Mouse (Mus musculus): Measurements from ENCODE around the gene Rnase2b. TPM values are rescaled to one million over a fixed set of nuclear protein-coding genes. Genes with fewer than 3 reads are reported as not detected.

Gene Rnase2b
- total and polyA plus RNA-seq, 2 experiments from 2014 or later: not detected

DNA sequence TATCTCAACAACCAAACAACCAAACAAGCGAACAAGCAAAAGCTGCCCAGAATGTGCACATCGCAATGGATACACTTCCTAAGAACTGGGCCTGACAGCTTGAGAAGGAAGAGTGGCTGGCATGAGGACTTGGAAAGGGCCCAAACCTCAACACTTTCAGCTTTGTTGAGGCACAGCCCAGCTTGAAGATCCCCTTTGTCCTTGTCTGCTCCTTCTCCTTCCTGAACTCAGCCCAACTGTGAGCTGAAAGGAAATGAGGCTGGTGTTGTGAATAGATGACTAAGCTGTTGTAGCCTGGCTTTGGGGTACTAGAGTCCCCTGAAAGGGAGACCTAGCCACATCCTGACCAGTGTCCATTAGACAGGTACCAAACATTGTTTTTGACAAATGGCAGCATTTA lies 38.0 kb downstream of the Rnase2b start:
- DNase-seq: peak; percentile 24
- H3K36me3 ChIP-seq (ENCODE audit: insufficient read depth): no peaks in the 10 kb centered on the region
- no peaks in the 10 kb centered on the region for H3K9me3 ChIP-seq (ENCODE audit: low read length)
- H3K4me2 ChIP-seq (ENCODE audit: low read depth): no peak overlapping the region
- H3K4me1 ChIP-seq (ENCODE audit: insufficient read depth): no peaks in the 10 kb centered on the region
- no peak for TF ChIP-seq CTCF (IDR thresholded peaks at IDR 0.05; ENCODE audit: low read depth)
- peak; percentile 45 for ATAC-seq
- WGBS: 83% methylated on average over 2 of the region's 2 CpGs
- H3K27me3 ChIP-seq (ENCODE audit: insufficient read depth, low read length): no peaks in the 10 kb centered on the region
- no peak overlapping the region for H3K27ac ChIP-seq (ENCODE audit: low read depth, low read length)
- H3K9ac ChIP-seq: no peak overlapping the region
- H3K4me3 ChIP-seq (ENCODE audit: low read depth, low read length): no peak overlapping the region

GRCm38 (mm10) chr14:51200466-51200865 lies 38.4 kb downstream of the Rnase2b start:
- Histone ChIP-seq H3K4me2 (ENCODE audit: low read depth) (no peak overlapping the region), H3K4me3 (ENCODE audit: low read depth, low read length) (no peak overlapping the region), H3K27me3 (ENCODE audit: insufficient read depth, low read length) (no peaks in the 10 kb centered on the region), H3K9ac (no peak overlapping the region), H3K27ac (ENCODE audit: low read depth, low read length) (no peak overlapping the region), H3K4me1 (ENCODE audit: insufficient read depth) (no peaks in the 10 kb centered on the region), H3K9me3 (ENCODE audit: low read length) (no peaks in the 10 kb centered on the region), H3K36me3 (ENCODE audit: insufficient read depth) (no peaks in the 10 kb centered on the region)
- DNase-seq (no peak), ATAC-seq (no peak)
- no peak for TF ChIP-seq CTCF (IDR thresholded peaks at IDR 0.05; ENCODE audit: low read depth)
- WGBS: 95% methylated on average over 2 of the region's 2 CpGs

GRCm38 (mm10) chr14:51203115-51203514 lies 41.1 kb downstream of the Rnase2b start, which contains the start of gene Ear14:
Gene Ear14, plus strand, starts transcription at chr14:51203391.
- no peak within 1 kb of the TSS for H3K4me2 ChIP-seq (ENCODE audit: low read depth)
- no peak within 1 kb of the TSS for H3K4me3 ChIP-seq (ENCODE audit: low read depth, low read length)
- H3K36me3 ChIP-seq (ENCODE audit: insufficient read depth): no peaks in the 10 kb centered on the region
- no peak within 1 kb of the TSS for H3K9ac ChIP-seq
- no peak within 1 kb of the TSS for H3K27ac ChIP-seq (ENCODE audit: low read depth, low read length)
- DNase-seq: peak; percentile 16
- no peaks in the 10 kb centered on the region for H3K9me3 ChIP-seq (ENCODE audit: low read length)
- no peaks in the 10 kb centered on the region for H3K27me3 ChIP-seq (ENCODE audit: insufficient read depth, low read length)
- H3K4me1 ChIP-seq (ENCODE audit: insufficient read depth): no peaks in the 10 kb centered on the region
- WGBS: 77% methylated on average over 2 of the region's 2 CpGs
- TF ChIP-seq CTCF (IDR thresholded peaks at IDR 0.05; ENCODE audit: low read depth): no peak
- peak; percentile 82 for ATAC-seq

Other genes with a start within 250 kb of the Rnase2b start
- gene Osgep, start 237.4 kb upstream of the Rnase2b start, total RNA-seq (2014; rRNA removed): 75.2 and 102 TPM in 2 replicates
- gene Osgep, start 237.4 kb upstream of the Rnase2b start, polyA plus RNA-seq (2015; fragmentation: Nextera tagmentation; extraction: Ambion mirVana): 79.1 and 87.6 TPM in 2 replicates
- gene Apex1, start 237.3 kb upstream of the Rnase2b start, total RNA-seq (2014; rRNA removed): 134 and 150 TPM in 2 replicates
- gene Apex1, start 237.3 kb upstream of the Rnase2b start, polyA plus RNA-seq (2015; fragmentation: Nextera tagmentation; extraction: Ambion mirVana): 193 and 233 TPM in 2 replicates
- 54.8 and 61.9 TPM in 2 replicates for gene Pip4p1, start 231.4 kb upstream of the Rnase2b start, total RNA-seq (2014; rRNA removed)
- gene Pip4p1, start 231.4 kb upstream of the Rnase2b start, polyA plus RNA-seq (2015; fragmentation: Nextera tagmentation; extraction: Ambion mirVana): 97.2 and 103 TPM in 2 replicates
- 16.7 and 20.0 TPM in 2 replicates for gene Pnp, start 231.2 kb upstream of the Rnase2b start, total RNA-seq (2014; rRNA removed)
- 11.3 and 13.1 TPM in 2 replicates for gene Pnp, start 231.2 kb upstream of the Rnase2b start, polyA plus RNA-seq (2015; fragmentation: Nextera tagmentation; extraction: Ambion mirVana)
- 13.1 and 19.0 TPM in 2 replicates for gene Gm49342, start 217.7 kb upstream of the Rnase2b start, total RNA-seq (2014; rRNA removed)
- not detected in 2 replicates for gene Gm49342, start 217.7 kb upstream of the Rnase2b start, polyA plus RNA-seq (2015; fragmentation: Nextera tagmentation; extraction: Ambion mirVana)
- 1.00 and 1.7 TPM in 2 replicates for gene Pnp2, start 206.3 kb upstream of the Rnase2b start, total RNA-seq (2014; rRNA removed)
- gene Pnp2, start 206.3 kb upstream of the Rnase2b start, polyA plus RNA-seq (2015; fragmentation: Nextera tagmentation; extraction: Ambion mirVana): 0.78 and 1.6 TPM in 2 replicates
- not detected in 2 replicates for gene Rnase10, start 154.5 kb upstream of the Rnase2b start, total RNA-seq (2014; rRNA removed)
- not detected in 2 replicates for gene Rnase10, start 154.5 kb upstream of the Rnase2b start, polyA plus RNA-seq (2015; fragmentation: Nextera tagmentation; extraction: Ambion mirVana)
- gene Rnase9, start 120.4 kb upstream of the Rnase2b start, total RNA-seq (2014; rRNA removed): not detected in 2 replicates
- gene Rnase9, start 120.4 kb upstream of the Rnase2b start, polyA plus RNA-seq (2015; fragmentation: Nextera tagmentation; extraction: Ambion mirVana): not detected in 2 replicates
- gene Rnase11, start 112.1 kb upstream of the Rnase2b start, total RNA-seq (2014; rRNA removed): not detected in 2 replicates
- not detected in 2 replicates for gene Rnase11, start 112.1 kb upstream of the Rnase2b start, polyA plus RNA-seq (2015; fragmentation: Nextera tagmentation; extraction: Ambion mirVana)
- gene Rnase12, start 104.6 kb upstream of the Rnase2b start, total RNA-seq (2014; rRNA removed): not detected in 2 replicates
- 0.38 TPM in 1 of 2 replicates, not detected in the other for gene Rnase12, start 104.6 kb upstream of the Rnase2b start, polyA plus RNA-seq (2015; fragmentation: Nextera tagmentation; extraction: Ambion mirVana)
- not detected in 2 replicates for gene Olfr750, start 87.8 kb upstream of the Rnase2b start, total RNA-seq (2014; rRNA removed)
- gene Olfr750, start 87.8 kb upstream of the Rnase2b start, polyA plus RNA-seq (2015; fragmentation: Nextera tagmentation; extraction: Ambion mirVana): 0.08 TPM in 1 of 2 replicates, not detected in the other
- gene Rnase4, start 71.2 kb upstream of the Rnase2b start, total RNA-seq (2014; rRNA removed): 23.2 and 27.7 TPM in 2 replicates
- 15.8 and 16.3 TPM in 2 replicates for gene Rnase4, start 71.2 kb upstream of the Rnase2b start, polyA plus RNA-seq (2015; fragmentation: Nextera tagmentation; extraction: Ambion mirVana)
- gene Ang, start 71.1 kb upstream of the Rnase2b start, total RNA-seq (2014; rRNA removed): 0.62 and 4.9 TPM in 2 replicates
- 2.8 and 4.0 TPM in 2 replicates for gene Ang, start 71.1 kb upstream of the Rnase2b start, polyA plus RNA-seq (2015; fragmentation: Nextera tagmentation; extraction: Ambion mirVana)
- gene Eddm3b, start 47.8 kb upstream of the Rnase2b start, total RNA-seq (2014; rRNA removed): 0.15 TPM in 1 of 2 replicates, not detected in the other
- gene Eddm3b, start 47.8 kb upstream of the Rnase2b start, polyA plus RNA-seq (2015; fragmentation: Nextera tagmentation; extraction: Ambion mirVana): 0.22 TPM in 1 of 2 replicates, not detected in the other
- gene Rnase6, start 38.4 kb upstream of the Rnase2b start, total RNA-seq (2014; rRNA removed): 0.77 and 2.7 TPM in 2 replicates
- 1.3 and 1.4 TPM in 2 replicates for gene Rnase6, start 38.4 kb upstream of the Rnase2b start, polyA plus RNA-seq (2015; fragmentation: Nextera tagmentation; extraction: Ambion mirVana)
- not detected in 2 replicates for gene Rnase1, start 15.5 kb upstream of the Rnase2b start, total RNA-seq (2014; rRNA removed)
- gene Rnase1, start 15.5 kb upstream of the Rnase2b start, polyA plus RNA-seq (2015; fragmentation: Nextera tagmentation; extraction: Ambion mirVana): 0.21 TPM in 1 of 2 replicates, not detected in the other
- not detected in 2 replicates for gene Ang2, start 36.9 kb downstream of the Rnase2b start, total RNA-seq (2014; rRNA removed)
- not detected in 2 replicates for gene Ang2, start 36.9 kb downstream of the Rnase2b start, polyA plus RNA-seq (2015; fragmentation: Nextera tagmentation; extraction: Ambion mirVana)
- gene Ear14, start 41.1 kb downstream of the Rnase2b start, total RNA-seq (2014; rRNA removed): not detected in 2 replicates
- not detected in 2 replicates for gene Ear14, start 41.1 kb downstream of the Rnase2b start, polyA plus RNA-seq (2015; fragmentation: Nextera tagmentation; extraction: Ambion mirVana)
- gene Rnase2a, start 93.9 kb downstream of the Rnase2b start, total RNA-seq (2014; rRNA removed): not detected in 2 replicates
- gene Rnase2a, start 93.9 kb downstream of the Rnase2b start, polyA plus RNA-seq (2015; fragmentation: Nextera tagmentation; extraction: Ambion mirVana): not detected in 2 replicates
- not detected in 2 replicates for gene Gm7247, start 199.5 kb downstream of the Rnase2b start, total RNA-seq (2014; rRNA removed)
- gene Gm7247, start 199.5 kb downstream of the Rnase2b start, polyA plus RNA-seq (2015; fragmentation: Nextera tagmentation; extraction: Ambion mirVana): not detected in 2 replicates
- not detected in 2 replicates for gene Vmn2r88, start 248.6 kb downstream of the Rnase2b start, total RNA-seq (2014; rRNA removed)
- not detected in 2 replicates for gene Vmn2r88, start 248.6 kb downstream of the Rnase2b start, polyA plus RNA-seq (2015; fragmentation: Nextera tagmentation; extraction: Ambion mirVana)